Mouse (Mus musculus) embryonic fibroblast, embryonic 13.5 days (primary cell): Measurements from ENCODE around the gene Ung.

ENCODE experiments used
- CTCF ChIP-seq: IDR thresholded peaks from 2 replicates; pipeline ENCODE4 v1.5.1; 2011; ENCODE audit warnings: mild to moderate bottlenecking, control low read depth, low read length, moderate library complexity, borderline replicate concordance; ENCODE audit not compliant: insufficient read depth
- POLR2A ChIP-seq: IDR thresholded peaks from 2 replicates; pipeline ENCODE4 v1.6.1; 2011; ENCODE audit warnings: low read depth, mild to moderate bottlenecking, control low read depth, low read length, moderate library complexity

GRCm38 (mm10) chr5:114172936-114173335, 42.8 kb downstream of the Ung start:
- no peak for TF ChIP-seq CTCF
- TF ChIP-seq POLR2A, result no peak
